Mouse (Mus musculus): ENCODE results near the gene Mars2.

Mars2 gene

GRCm38 (mm10) chr1:55223026-55223425 is 14.0 kb upstream of the Mars2 start:
- DNase-seq (ENCODE audit: low spot score) = no peak

GRCm38 (mm10) chr1:55224111-55224510 is 12.9 kb upstream of the Mars2 start:
- DNase-seq (ENCODE audit: low spot score) = no peak

GRCm38 (mm10) chr1:55225398-55225797 is 11.6 kb upstream of the Mars2 start:
- no peak for DNase-seq (ENCODE audit: low spot score)

GRCm38 (mm10) chr1:55226011-55226857 is 10.7 kb upstream of the Mars2 start, which contains the start of gene Rftn2:
Rftn2 (minus strand) TSS chr1:55226782.
- no peak for DNase-seq (ENCODE audit: low spot score)

GRCm38 (mm10) chr1:55227376-55227775 is 9.6 kb upstream of the Mars2 start:
- no peak for DNase-seq (ENCODE audit: low spot score)

- no peak for DNase-seq (ENCODE audit: low spot score)
Measured at GRCm38 (mm10) chr1:55228256-55228884, 8.6 kb upstream of the Mars2 start.

- DNase-seq (ENCODE audit: low spot score) = no peak
Measured at GRCm38 (mm10) chr1:55234910-55235520, 2.0 kb upstream of the Mars2 start.

- DNase-seq (ENCODE audit: low spot score) = no peak
Measured at GRCm38 (mm10) chr1:55236487-55236886, 490 bp upstream of the Mars2 start.

GRCm38 (mm10) chr1:55237643-55238161 is 725 bp downstream of the Mars2 start:
- peak; percentile 33 for DNase-seq (ENCODE audit: low spot score)

- no peak for DNase-seq (ENCODE audit: low spot score)
Measured at GRCm38 (mm10) chr1:55238496-55238895, 1.5 kb downstream of the Mars2 start.

GRCm38 (mm10) chr1:55239237-55239636 is 2.3 kb downstream of the Mars2 start:
- DNase-seq (ENCODE audit: low spot score) = peak; percentile 79

GRCm38 (mm10) chr1:55246374-55246773 is 9.4 kb downstream of the Mars2 start:
- no peak for DNase-seq (ENCODE audit: low spot score)

GRCm38 (mm10) chr1:55264385-55264784 is 27.4 kb downstream of the Mars2 start:
- DNase-seq (ENCODE audit: low spot score) = no peak

GRCm38 (mm10) chr1:55265447-55265846 is 28.5 kb downstream of the Mars2 start:
- no peak for DNase-seq (ENCODE audit: low spot score)

GRCm38 (mm10) chr1:55279081-55279480 is 42.1 kb downstream of the Mars2 start:
- DNase-seq (ENCODE audit: low spot score) = no peak
